Mouse (Mus musculus) heart, postnatal 0 days (tissue): ENCODE measurements around the gene Gfer.

Experiments used
- CTCF ChIP-seq: IDR thresholded peaks from 2 replicates; pipeline ENCODE4 v1.5.1; 2016; ENCODE audit warnings: antibody characterized with exemption, control low read depth, low read depth
- EP300 ChIP-seq: IDR thresholded peaks from 2 replicates; pipeline ENCODE4 v1.6.1; 2016; ENCODE audit warnings: antibody characterized with exemption, low read depth

- TF ChIP-seq CTCF: no peak
- TF ChIP-seq EP300: no peak
Observed at GRCm38 (mm10) chr17:24689251-24690081, 6.5 kb downstream of the Gfer start, which contains the start of gene Syngr3.
